Mouse (Mus musculus) subcutaneous adipose tissue, adult 2 months (tissue): Measurements from ENCODE around the gene Gm31371. TPM values are rescaled to one million over a fixed set of nuclear protein-coding genes. Genes with fewer than 3 reads are reported as not detected.

Experiments used
- polyA plus RNA-seq: library from polyadenylated mRNA; depleted of rRNA; stranded (reverse); fragments of >200 nt; gene quantifications from 2 replicates; pipeline ENCODE4 v1.2.3, GENCODE M21; 2012; ENCODE audit warnings: low replicate concordance; rRNA removed

Gene Gm31371
- not detected in 2 replicates for polyA plus RNA-seq

DNA sequence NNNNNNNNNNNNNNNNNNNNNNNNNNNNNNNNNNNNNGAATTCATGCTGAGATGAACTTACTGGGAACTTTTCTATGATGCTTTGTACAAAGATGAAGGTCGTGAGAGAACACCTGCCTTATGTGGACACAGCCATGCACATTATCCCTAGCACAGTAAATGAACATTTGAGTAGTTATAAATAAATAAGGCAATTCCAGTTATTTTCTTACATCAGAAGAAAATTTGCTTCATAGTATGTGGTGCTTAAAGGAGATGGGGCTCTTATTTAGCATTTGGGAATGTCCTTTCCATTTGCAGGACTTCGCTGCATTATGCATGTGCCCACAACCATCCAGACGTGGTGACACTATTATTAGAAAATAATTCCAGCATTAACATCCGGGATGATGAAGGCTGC is at the start of gene Gm31371:
Gene Gm31371 (plus strand): TSS at position 301 of the 400 bp plus-strand sequence.

Other genes with a start within 250 kb of the Gm31371 start
- not detected in 2 replicates for gene 4930467E23Rik, start 173.8 kb upstream of the Gm31371 start, polyA plus RNA-seq